9 mouse cellular contexts compared by ENCODE assay signal in genomic region chr10:79322033-79322736, GRCm38 (mm10). TPM values are rescaled to one million over a fixed set of nuclear protein-coding genes. Genes with fewer than 3 reads are reported as not detected.
DNase-seq lines count a peak whose midpoint lies in the region; ATAC-seq and TF ChIP-seq lines count a peak whose summit lies in the region.
"Not testable (repeated sequence)": the region's sequence is repeated elsewhere in the genome, so short reads cannot be mapped to it uniquely, and the experiment has no call there.
"Had no signal": no experiment of that assay in that cellular context is flagged by ENCODE, and none has a peak within 500 bp of the region (broad histone marks: within the 10 kb centered on the region; RNA-seq: fewer than 3 reads in every experiment).

No protein-coding gene starts in this region.

- not testable (repeated sequence) for H3K27ac ChIP-seq in embryonic facial prominence, embryonic 11.5 days (replicated peaks; ENCODE audit: low read depth, low read length); layer of hippocampus, adult 2 months; liver, postnatal 0 days (ENCODE audit: low read depth); midbrain, postnatal 0 days (ENCODE audit: low read depth, low read length); stomach, embryonic 14.5 days (ENCODE audit: low read length)
- H3K27ac ChIP-seq in hindbrain, embryonic 14.5 days, result 0 out of 2 replicates have a peak overlapping the region, but pooled peaks have one; percentile 51

- 4% methylated on average over 16 of the region's 16 CpGs for WGBS in embryonic facial prominence, embryonic 11.5 days
- WGBS in hindbrain, embryonic 14.5 days, result 7% methylated on average over 16 of the region's 16 CpGs
- WGBS in liver, postnatal 0 days (ENCODE audit: insufficient replicate concordance), result 3% methylated on average over 16 of the region's 16 CpGs
- 2% methylated on average over 16 of the region's 16 CpGs for WGBS in midbrain, postnatal 0 days
- WGBS in stomach, embryonic 14.5 days, result 3% methylated on average over 16 of the region's 16 CpGs

- not testable (repeated sequence) for H3K36me3 ChIP-seq in embryonic facial prominence, embryonic 11.5 days (replicated peaks; ENCODE audit: control insufficient read depth, insufficient read depth, low read depth, low read length); hindbrain, embryonic 14.5 days (replicated peaks; ENCODE audit: control insufficient read depth, insufficient read depth); liver, postnatal 0 days (replicated peaks; ENCODE audit: insufficient read depth, low read length); midbrain, postnatal 0 days (ENCODE audit: insufficient read depth, low read length); stomach, embryonic 14.5 days (ENCODE audit: control insufficient read depth, insufficient read depth, low read length)

- peak; percentile 64 for TF ChIP-seq CTCF in Patski (IDR thresholded peaks at IDR 0.05)
- peak; percentile 59 for TF ChIP-seq CTCF in layer of hippocampus, adult 2 months (conservative IDR thresholded peaks at IDR 0.05)
- peak; percentile 42 for TF ChIP-seq CTCF in liver, postnatal 0 days (IDR thresholded peaks at IDR 0.05; ENCODE audit: low read depth)
- peak; percentile 64 for TF ChIP-seq CTCF in midbrain, postnatal 0 days (IDR thresholded peaks at IDR 0.05)

- in situ Hi-C loops in Patski (cut with MboI; ENCODE audit: low pct_unique_long_range_greater_than_20kb), result not testable (repeated sequence)

- peak overlapping the region; percentile 23 for H3K4me3 ChIP-seq in embryonic facial prominence, embryonic 11.5 days (ENCODE audit: low read depth, low read length)
- H3K4me3 ChIP-seq in hindbrain, embryonic 14.5 days (replicated peaks; ENCODE audit: low read length), result peak overlapping the region; percentile 28
- H3K4me3 ChIP-seq in layer of hippocampus, adult 2 months; liver, postnatal 0 days (ENCODE audit: low read depth, low read length): not testable (repeated sequence)
- peak overlapping the region; percentile 27 for H3K4me3 ChIP-seq in midbrain, postnatal 0 days (ENCODE audit: low read depth, low read length)
- peak overlapping the region; percentile 21 for H3K4me3 ChIP-seq in stomach, embryonic 14.5 days (ENCODE audit: low read depth, low read length)

- peak overlapping the region; percentile 23 for H3K4me2 ChIP-seq in embryonic facial prominence, embryonic 11.5 days (ENCODE audit: low read depth, low read length)
- peak overlapping the region; percentile 48 for H3K4me2 ChIP-seq in hindbrain, embryonic 14.5 days (replicated peaks)
- not testable (repeated sequence) for H3K4me2 ChIP-seq in liver, postnatal 0 days (ENCODE audit: low read depth, low read length)
- peak overlapping the region; percentile 30; the same call in 1 of the 2 replicates for H3K4me2 ChIP-seq in midbrain, postnatal 0 days (ENCODE audit: low read depth, low read length, poor library complexity, severe bottlenecking)
- H3K4me2 ChIP-seq in stomach, embryonic 14.5 days (replicated peaks; ENCODE audit: low read depth, low read length), result peak overlapping the region; percentile 23; the same call in 1 of the 2 replicates

- CTCF ChIA-PET in Patski (lab: Charles Lee), result not testable (repeated sequence)

- H3K4me1 ChIP-seq in embryonic facial prominence, embryonic 11.5 days (ENCODE audit: control insufficient read depth, insufficient read depth, low read length); hindbrain, embryonic 14.5 days (replicated peaks; ENCODE audit: control insufficient read depth, insufficient read depth, low read length); liver, postnatal 0 days (ENCODE audit: insufficient read depth); midbrain, postnatal 0 days (ENCODE audit: insufficient read depth, low read length); stomach, embryonic 14.5 days (ENCODE audit: control insufficient read depth, insufficient read depth, low read length): not testable (repeated sequence)

- TF ChIP-seq EP300 in liver, postnatal 0 days (IDR thresholded peaks at IDR 0.05; ENCODE audit: low read depth), result not testable (repeated sequence)

- not testable (repeated sequence) for H3K9ac ChIP-seq in embryonic facial prominence, embryonic 11.5 days (replicated peaks; ENCODE audit: low read length); liver, postnatal 0 days (replicated peaks); midbrain, postnatal 0 days (replicated peaks; ENCODE audit: low read length, poor library complexity, severe bottlenecking); stomach, embryonic 14.5 days (replicated peaks; ENCODE audit: low read depth, low read length)
- peak overlapping the region; percentile 51 for H3K9ac ChIP-seq in hindbrain, embryonic 14.5 days

- H3K9me3 ChIP-seq in embryonic facial prominence, embryonic 11.5 days (replicated peaks; ENCODE audit: control insufficient read depth, low read length); hindbrain, embryonic 14.5 days (ENCODE audit: control insufficient read depth, low read length); liver, postnatal 0 days (ENCODE audit: low read length); midbrain, postnatal 0 days (ENCODE audit: low read length); stomach, embryonic 14.5 days (ENCODE audit: control insufficient read depth, low read depth, low read length): not testable (repeated sequence)

- ATAC-seq in Patski; embryonic facial prominence, embryonic 11.5 days (replicated peaks; ENCODE audit: insufficient number of reproducible peaks, low FRiP score, low TSS enrichment, low read depth); hindbrain, embryonic 14.5 days (ENCODE audit: low FRiP score); liver, postnatal 0 days; midbrain, postnatal 0 days (ENCODE audit: low FRiP score); stomach, embryonic 14.5 days (ENCODE audit: insufficient number of reproducible peaks, insufficient read depth, low FRiP score, low read depth): not testable (repeated sequence)

- DNase-seq in Patski (ENCODE audit: low read depth, low spot score); layer of hippocampus, adult 2 months (ENCODE audit: low spot score in 2 of 2); liver, postnatal 0 days: not testable (repeated sequence)
- DNase-seq in embryonic facial prominence, embryonic 11.5 days (ENCODE audit: low spot score), result peak; percentile 56
- peak; percentile 36 for DNase-seq in forelimb bud, embryonic 11.5 days (ENCODE audit: low read depth, low spot score)
- DNase-seq in hindbrain, embryonic 14.5 days (ENCODE audit: low spot score), result peak; percentile 30
- DNase-seq in midbrain, postnatal 0 days (ENCODE audit: low spot score), result peak; percentile 36

- POLR2A ChIA-PET in Patski (lab: Charles Lee), result not testable (repeated sequence)

- H3K27me3 ChIP-seq in Patski; embryonic facial prominence, embryonic 11.5 days (ENCODE audit: control insufficient read depth, insufficient read depth, low read length); hindbrain, embryonic 14.5 days (ENCODE audit: control insufficient read depth, insufficient read depth, low read length); liver, postnatal 0 days (ENCODE audit: insufficient read depth, low read length); midbrain, postnatal 0 days (ENCODE audit: insufficient read depth, low read length); stomach, embryonic 14.5 days (ENCODE audit: control insufficient read depth, insufficient read depth, low read length): not testable (repeated sequence)

RNA-seq across cellular contexts. Expression of gene Vmn2r82, which starts 34.1 kb away (rescaled TPM):
- polyA plus RNA-seq in Patski (2021), result not detected
- polyA plus RNA-seq in embryonic facial prominence, embryonic 11.5 days (2014; fragmentation: Nextera tagmentation; extraction: Ambion mirVana), result not detected in 2 replicates
- not detected in 2 replicates for polyA plus RNA-seq in hindbrain, embryonic 14.5 days (2014; fragmentation: Nextera tagmentation; extraction: Ambion mirVana)
- total RNA-seq in layer of hippocampus, adult 2 months (2021), result not detected
- not detected in 2 replicates for polyA plus RNA-seq in liver, postnatal 0 days (2015; fragmentation: Nextera tagmentation; extraction: Ambion mirVana)
- total RNA-seq in midbrain, postnatal 0 days (2014; rRNA removed), result not detected in 2 replicates
- not detected in 2 replicates for polyA plus RNA-seq in midbrain, postnatal 0 days (2015; fragmentation: Nextera tagmentation; extraction: Ambion mirVana)
- polyA plus RNA-seq in stomach, embryonic 14.5 days (2014; fragmentation: Nextera tagmentation; extraction: Ambion mirVana), result not detected in 2 replicates
- polyA plus RNA-seq: CD4-positive, CD25-positive, alpha-beta regulatory T cell, adult 4 months had no signal
